Comparison of ENCODE assay signal across 21 mouse cellular contexts in genomic region chr11:103078131-103078530, GRCm38 (mm10). TPM values are rescaled to one million over a fixed set of nuclear protein-coding genes. Genes with fewer than 3 reads are reported as not detected.
DNase-seq lines count a peak whose midpoint lies in the region; TF ChIP-seq lines count a peak whose summit lies in the region.
"Had no signal": no experiment of that assay in that cellular context is flagged by ENCODE, and none has a peak within 500 bp of the region (broad histone marks: within the 10 kb centered on the region; RNA-seq: fewer than 3 reads in every experiment).

No protein-coding gene starts in this region.

- peak; percentile 16 for DNase-seq in cerebellum, adult 11-12 months
- no peak for DNase-seq in cerebellum, adult 2 months
- peak; percentile 13 for DNase-seq in gastrocnemius, postnatal 14 days
- DNase-seq in gastrocnemius, postnatal 10 days, result no peak
- DNase-seq in right cerebral cortex, postnatal 14 days, result peak; percentile 4
- DNase-seq in right cerebral cortex, postnatal 36 days (ENCODE audit: low spot score in 2 of 2), result no peak
- DNase-seq: adrenal gland, adult 8-10 months; adrenal gland, postnatal 36 days; B cell, adult 2 months; cerebellum, adult 18-20 months; cerebellum, adult 9-10 months; cerebellum, postnatal 10 days; cerebellum, postnatal 25 days; forebrain, postnatal 0 days had no signal

- no peaks in the 10 kb centered on the region for H3K27me3 ChIP-seq in cerebellum, adult 2 months (ENCODE audit: control insufficient read depth, insufficient read depth, low read length)
- H3K27me3 ChIP-seq: CH12.LX, Patski had no signal

- no peak for TF ChIP-seq CTCF in cerebellum, adult 2 months (IDR thresholded peaks at IDR 0.05; ENCODE audit: borderline replicate concordance, insufficient read depth, low read depth, low read length)

- TF ChIP-seq POLR2A in cerebellum, adult 2 months (IDR thresholded peaks at IDR 0.05; ENCODE audit: borderline replicate concordance, insufficient read depth, low read length), result no peak

- peaks cover 10% of the 10 kb centered on the region for H3K4me1 ChIP-seq in cerebellum, adult 2 months (ENCODE audit: control insufficient read depth, insufficient read depth, low read length)

- 82% methylated on average over 11 of the region's 11 CpGs for WGBS in cerebellum, adult 2 months

- H3K27ac ChIP-seq in cerebellum, adult 2 months (ENCODE audit: insufficient read depth, low read length), result no peak overlapping the region
- H3K27ac ChIP-seq: embryonic facial prominence, embryonic 10.5 days; embryonic facial prominence, embryonic 12.5 days; forebrain, embryonic 13.5 days; forebrain, embryonic 15.5 days had no signal

- H3K4me3 ChIP-seq in cerebellum, adult 2 months (replicated peaks; ENCODE audit: insufficient read depth, low read depth, low read length), result no peak overlapping the region
- H3K4me3 ChIP-seq: embryonic facial prominence, embryonic 10.5 days; embryonic facial prominence, embryonic 12.5 days; forebrain, embryonic 13.5 days; forebrain, embryonic 15.5 days had no signal

- intact Hi-C loops in gastrocnemius, postnatal 14 days (cut with DNase I; ENCODE audit: low total_unique reads), result no loop called here

RNA-seq across cellular contexts. Expression of gene Plcd3, which starts 23.3 kb away (rescaled TPM):
- polyA plus RNA-seq in cerebellum, adult 2 months (2012; rRNA removed), result 11.8 and 13.1 TPM in 2 replicates
- total RNA-seq in gastrocnemius, postnatal 14 days (2021), result 1 to 10 TPM; 4.5 TPM
- total RNA-seq in gastrocnemius, postnatal 10 days (2021), result 1 to 10 TPM; 5.8 to 8.6 TPM
- polyA plus RNA-seq: G1E had no signal

RNA-seq across cellular contexts. Expression of gene Acbd4, which starts 23.4 kb away (rescaled TPM):
- polyA plus RNA-seq in cerebellum, adult 2 months (2012; rRNA removed), result 60.4 and 61.5 TPM in 2 replicates
- total RNA-seq in gastrocnemius, postnatal 14 days (2021), result 10 to 100 TPM; 30.0 to 35.7 TPM
- 10 to 100 TPM; 34.9 to 50.5 TPM for total RNA-seq in gastrocnemius, postnatal 10 days (2021)

RNA-seq across cellular contexts. Expression of gene Hexim1, which starts 37.9 kb away (rescaled TPM):
- polyA plus RNA-seq in cerebellum, adult 2 months (2012; rRNA removed), result 25.5 and 28.8 TPM in 2 replicates
- 10 to 100 TPM; 20.7 to 21.5 TPM for total RNA-seq in gastrocnemius, postnatal 14 days (2021)
- total RNA-seq in gastrocnemius, postnatal 10 days (2021), result 10 to 100 TPM; 24.0 to 26.7 TPM

RNA-seq across cellular contexts. Expression of gene Dcakd, which starts 50.0 kb away (rescaled TPM):
- polyA plus RNA-seq in cerebellum, adult 2 months (2012; rRNA removed), result 58.3 and 63.6 TPM in 2 replicates
- total RNA-seq in gastrocnemius, postnatal 14 days (2021), result 10 to 100 TPM; 22.8 to 30.0 TPM
- 10 to 100 TPM; 34.9 to 45.5 TPM for total RNA-seq in gastrocnemius, postnatal 10 days (2021)

RNA-seq across cellular contexts. Expression of gene Nmt1, which starts 50.1 kb away (rescaled TPM):
- 58.8 and 63.2 TPM in 2 replicates for polyA plus RNA-seq in cerebellum, adult 2 months (2012; rRNA removed)
- total RNA-seq in gastrocnemius, postnatal 14 days (2021), result 10 to 100 TPM; 42.8 to 44.0 TPM
- 10 to 100 TPM; 41.5 to 49.7 TPM for total RNA-seq in gastrocnemius, postnatal 10 days (2021)

Comparison
In these comparisons a context has a peak if more than half of its experiments do, and no peak if none do; other contexts are left out.
1. DNase-seq: peak in cerebellum, adult 11-12 months (single experiment), gastrocnemius, postnatal 14 days (single experiment) and right cerebral cortex, postnatal 14 days (single experiment); none in cerebellum, adult 2 months (0 of 2), gastrocnemius, postnatal 10 days (single experiment) and right cerebral cortex, postnatal 36 days (0 of 2).